Mouse (Mus musculus) ES-Bruce4 (cell line): ENCODE data around the gene 1700029H14Rik.

Experiments used
- CTCF ChIP-seq: IDR thresholded peaks from one replicate; pipeline ENCODE4 v1.8.1; 2011; ENCODE audit warnings: low read depth, low read length
- POLR2A ChIP-seq: IDR thresholded peaks from one replicate; pipeline ENCODE4 v1.8.1; 2011; ENCODE audit warnings: low read length; ENCODE audit not compliant: insufficient read depth

DNA sequence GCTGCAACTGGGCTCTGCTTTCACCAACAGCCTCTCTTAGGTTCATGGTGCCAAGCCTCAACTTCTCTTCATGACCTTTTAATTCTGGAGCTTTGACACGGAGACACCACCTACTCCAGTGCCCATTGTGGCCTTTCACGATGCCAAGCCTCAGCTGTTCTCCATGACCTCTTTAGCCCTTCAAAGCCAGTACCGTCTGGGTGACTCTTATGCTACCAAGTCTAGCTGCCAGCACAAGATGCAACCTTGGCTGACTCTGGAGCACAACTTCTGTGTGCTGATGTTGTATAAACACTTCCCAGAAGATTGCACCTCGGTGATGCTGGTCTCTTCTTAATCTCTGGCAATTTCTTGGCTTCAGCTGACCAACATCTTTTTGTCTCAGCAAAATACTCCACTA lies 15.8 kb downstream of the 1700029H14Rik start:
- TF ChIP-seq CTCF, result no peak
- TF ChIP-seq POLR2A, result no peak
